Mouse (Mus musculus) limb, embryonic 10.5 days (tissue): ENCODE measurements around the gene Slc2a1. TPM values are rescaled to one million over a fixed set of nuclear protein-coding genes. Genes with fewer than 3 reads are reported as not detected.

Experiments used
- DNase-seq: peaks from one replicate; pipeline ENCODE4 v3.0.0-alpha.2; 2017; ENCODE audit warnings: low spot score
- H3K27ac ChIP-seq: fragments of 300-500 bp; sonication (generic); 2 replicates; pipeline ENCODE4 v1.5.1; 2016; ENCODE audit warnings: mild to moderate bottlenecking
- H3K27me3 ChIP-seq: fragments of 300-500 bp; sonication (generic); 2 replicates; pipeline ENCODE4 v1.6.1; 2016; ENCODE audit warnings: low read depth, mild to moderate bottlenecking; ENCODE audit not compliant: poor library complexity, severe bottlenecking
- H3K36me3 ChIP-seq: fragments of 300-500 bp; sonication (generic); 2 replicates; pipeline ENCODE4 v1.6.1; 2016; ENCODE audit warnings: mild to moderate bottlenecking, moderate library complexity
- H3K4me1 ChIP-seq: fragments of 300-500 bp; sonication (generic); 2 replicates; pipeline ENCODE4 v1.6.1; 2016
- H3K4me3 ChIP-seq: fragments of 300-500 bp; sonication (generic); 2 replicates; pipeline ENCODE4 v1.5.1; 2016; ENCODE audit warnings: mild to moderate bottlenecking, moderate library complexity
- H3K9me3 ChIP-seq: fragments of 300-500 bp; sonication (generic); replicated peaks from 2 replicates; pipeline ENCODE4 v1.6.1; 2016; ENCODE audit warnings: mild to moderate bottlenecking
- WGBS: fragments of 180-500 bp; shearing (Covaris S2); methylation state at CpG from one replicate; pipeline ENCODE4 v1.1.7; 2016; 5-methylcytosine and 5-hydroxymethylcytosine counted together
- polyA plus RNA-seq: library from polyadenylated mRNA; unstranded; fragments of >200 nt; fragmentation: Nextera tagmentation; extraction: Ambion mirVana; gene quantifications from 2 replicates; pipeline ENCODE4 v1.2.1, GENCODE M21; 2016

Gene Slc2a1
- 110 and 139 TPM in 2 replicates for polyA plus RNA-seq

- peak within 1 kb of the TSS; percentile 94 for H3K27ac ChIP-seq
- H3K9me3 ChIP-seq: no peaks in the 10 kb centered on the region
- H3K4me1 ChIP-seq: peaks cover 60% of the 10 kb centered on the region
- peak; percentile 98 for DNase-seq
- H3K27me3 ChIP-seq: no peaks in the 10 kb centered on the region
- H3K4me3 ChIP-seq: peak within 1 kb of the TSS; percentile 76
- H3K36me3 ChIP-seq: peaks cover 23% of the 10 kb centered on the region
- 1% methylated on average over 88 of the region's 88 CpGs for WGBS
These were observed at the start of gene Slc2a1 for GRCm38 (mm10) chr4:119108495-119109408. Gene Slc2a1, plus strand, starts transcription at chr4:119108711.

DNA sequence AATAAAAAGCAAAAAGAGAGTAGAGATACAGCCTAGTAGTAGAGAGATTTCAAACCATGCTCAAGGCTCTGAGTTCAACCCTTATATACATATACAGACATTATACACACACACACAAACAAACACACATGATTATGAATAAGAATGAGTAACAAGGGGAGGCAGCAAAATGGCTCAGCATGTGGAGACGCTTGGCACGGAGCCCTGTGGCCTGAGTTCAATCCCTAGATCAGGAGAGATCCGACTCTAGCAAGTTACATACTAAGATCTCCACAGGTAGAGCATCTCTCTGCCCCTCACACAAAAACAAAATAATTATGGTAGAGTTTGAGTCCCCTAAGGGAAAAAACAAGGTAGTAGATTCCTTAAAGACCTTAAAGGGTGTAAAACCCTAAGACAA lies 41.7 kb upstream of the Slc2a1 start:
- peaks cover 21% of the 10 kb centered on the region for H3K27me3 ChIP-seq
- H3K4me3 ChIP-seq: no peak overlapping the region
- no peaks in the 10 kb centered on the region for H3K9me3 ChIP-seq
- H3K4me1 ChIP-seq: peaks cover 13% of the 10 kb centered on the region
- no peaks in the 10 kb centered on the region for H3K36me3 ChIP-seq
- 87% methylated on average over 3 of the region's 3 CpGs for WGBS
- peak overlapping the region; percentile 30 for H3K27ac ChIP-seq
- no peak for DNase-seq

- H3K9me3 ChIP-seq: no peaks in the 10 kb centered on the region
- peaks cover 25% of the 10 kb centered on the region for H3K27me3 ChIP-seq
- H3K36me3 ChIP-seq: no peaks in the 10 kb centered on the region
- peaks cover 17% of the 10 kb centered on the region for H3K4me1 ChIP-seq
- peak overlapping the region; percentile 30 for H3K27ac ChIP-seq
- 72% methylated on average over 2 of the region's 2 CpGs for WGBS
- DNase-seq: no peak
- no peak overlapping the region for H3K4me3 ChIP-seq
These were observed 41.3 kb upstream of the Slc2a1 start for GRCm38 (mm10) chr4:119067204-119067603.

- H3K4me3 ChIP-seq: no peak overlapping the region
- H3K9me3 ChIP-seq: no peaks in the 10 kb centered on the region
- H3K4me1 ChIP-seq: peaks cover 34% of the 10 kb centered on the region
- DNase-seq: no peak
- 66% methylated on average over 6 of the region's 6 CpGs for WGBS
- peaks cover 40% of the 10 kb centered on the region for H3K27me3 ChIP-seq
- no peak overlapping the region for H3K27ac ChIP-seq
- H3K36me3 ChIP-seq: no peaks in the 10 kb centered on the region
These were observed 39.6 kb upstream of the Slc2a1 start for GRCm38 (mm10) chr4:119068918-119069317.

DNA sequence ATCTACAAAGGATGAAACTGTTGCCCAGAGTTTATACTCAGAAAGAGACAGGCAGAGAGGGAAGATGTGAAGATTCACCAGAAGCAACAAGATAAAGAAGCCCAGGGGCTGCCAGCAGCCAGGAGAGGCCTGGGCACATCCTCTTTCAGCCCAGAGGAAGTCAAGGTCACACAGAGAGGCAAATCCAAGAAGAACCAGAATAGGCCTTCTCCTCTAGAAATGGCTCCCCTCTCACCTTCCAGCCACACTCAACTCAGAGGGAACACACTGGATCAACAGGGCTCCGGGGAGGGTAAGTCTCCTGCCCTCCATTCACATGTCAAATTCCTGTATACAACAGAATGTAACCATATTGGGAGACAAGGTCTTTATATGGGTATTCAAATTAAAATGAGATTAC lies 38.3 kb upstream of the Slc2a1 start:
- 79% methylated on average over 1 of the region's 1 CpGs for WGBS
- H3K27me3 ChIP-seq: peaks cover 44% of the 10 kb centered on the region
- no peaks in the 10 kb centered on the region for H3K9me3 ChIP-seq
- H3K4me3 ChIP-seq: no peak overlapping the region
- no peaks in the 10 kb centered on the region for H3K36me3 ChIP-seq
- 0 out of 2 replicates have a peak overlapping the region, but pooled peaks have one; percentile 21 for H3K27ac ChIP-seq
- no peak for DNase-seq
- H3K4me1 ChIP-seq: peaks cover 47% of the 10 kb centered on the region

DNA sequence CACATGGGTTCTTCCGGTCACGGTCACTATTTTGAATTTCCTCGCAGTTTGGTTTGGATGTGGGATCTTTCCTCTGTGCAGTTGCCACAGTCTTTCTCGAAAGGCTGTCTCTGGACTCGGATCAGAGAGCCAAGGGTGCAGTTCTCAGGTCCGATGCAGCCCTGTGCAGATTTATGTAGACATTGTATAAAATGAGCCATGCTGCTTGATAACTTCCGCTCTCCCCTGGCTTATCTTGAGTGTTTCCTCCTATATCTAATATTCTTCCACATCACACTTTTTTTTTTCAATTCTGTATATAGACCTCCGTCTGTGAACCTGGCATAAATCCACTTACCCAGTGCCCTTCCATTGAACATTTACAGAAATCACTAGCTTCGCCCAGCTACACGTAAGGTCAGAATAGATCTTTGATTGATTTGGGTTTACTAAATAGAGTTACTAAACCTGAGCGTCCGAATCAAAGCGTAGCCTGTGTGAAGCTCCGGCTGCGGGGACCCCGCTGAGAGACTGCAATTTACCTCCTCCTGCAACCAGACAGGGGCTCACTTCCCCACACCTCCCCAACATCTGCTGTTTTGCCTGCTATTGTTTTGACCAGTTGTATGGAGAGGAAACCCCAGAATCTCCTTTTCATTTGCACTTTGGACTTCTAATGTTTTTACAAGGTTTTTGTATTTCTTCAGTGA lies 37.4 kb upstream of the Slc2a1 start:
- H3K4me1 ChIP-seq: peaks cover 55% of the 10 kb centered on the region
- H3K27me3 ChIP-seq: peaks cover 44% of the 10 kb centered on the region
- no peaks in the 10 kb centered on the region for H3K36me3 ChIP-seq
- DNase-seq: no peak
- WGBS: 30% methylated on average over 16 of the region's 16 CpGs
- H3K27ac ChIP-seq: peak overlapping the region; percentile 85; the same call in 1 of the 2 replicates
- H3K4me3 ChIP-seq: peak overlapping the region; percentile 15; the same call in 1 of the 2 replicates
- H3K9me3 ChIP-seq: no peaks in the 10 kb centered on the region

GRCm38 (mm10) chr4:119071648-119072362 lies 36.7 kb upstream of the Slc2a1 start:
- no peak for DNase-seq
- peaks cover 44% of the 10 kb centered on the region for H3K27me3 ChIP-seq
- no peaks in the 10 kb centered on the region for H3K9me3 ChIP-seq
- H3K27ac ChIP-seq: peak overlapping the region; percentile 85
- H3K4me3 ChIP-seq: peak overlapping the region; percentile 15; the same call in 1 of the 2 replicates
- no peaks in the 10 kb centered on the region for H3K36me3 ChIP-seq
- H3K4me1 ChIP-seq: peaks cover 62% of the 10 kb centered on the region
- 6% methylated on average over 19 of the region's 19 CpGs for WGBS

DNA sequence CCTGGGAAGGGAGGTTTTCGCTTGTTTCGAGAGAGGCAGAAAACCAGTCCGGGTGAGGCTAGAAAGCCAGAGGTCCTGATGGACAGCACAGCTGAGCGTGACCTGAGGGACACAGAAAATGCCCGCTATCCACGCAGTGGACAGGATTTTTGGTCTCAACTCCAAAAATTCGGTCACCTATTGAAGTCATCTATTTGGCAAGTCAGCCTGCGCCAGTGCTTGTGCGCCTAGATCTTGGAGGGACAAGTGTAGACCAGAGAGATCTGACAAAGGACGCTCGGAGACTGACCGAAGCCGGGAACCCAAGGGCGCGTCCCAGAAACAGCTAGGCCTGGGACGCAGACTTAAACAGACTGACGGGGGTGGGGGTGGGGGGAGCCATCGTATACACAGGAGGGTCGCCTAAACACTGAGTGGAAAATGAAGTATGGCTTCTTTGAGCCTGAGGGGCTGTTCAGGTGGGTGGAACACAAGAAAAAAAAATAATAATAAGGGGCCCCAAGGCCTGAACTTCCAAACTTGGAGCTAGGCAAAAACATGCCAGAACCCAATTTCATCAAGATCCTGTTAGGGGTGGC lies 36.1 kb upstream of the Slc2a1 start:
- WGBS: 13% methylated on average over 19 of the region's 19 CpGs
- Histone ChIP-seq H3K27ac (peak overlapping the region; percentile 85), H3K9me3 (no peaks in the 10 kb centered on the region), H3K4me1 (peaks cover 62% of the 10 kb centered on the region), H3K27me3 (peaks cover 44% of the 10 kb centered on the region), H3K4me3 (peak overlapping the region; percentile 47), H3K36me3 (no peaks in the 10 kb centered on the region)
- no peak for DNase-seq

DNA sequence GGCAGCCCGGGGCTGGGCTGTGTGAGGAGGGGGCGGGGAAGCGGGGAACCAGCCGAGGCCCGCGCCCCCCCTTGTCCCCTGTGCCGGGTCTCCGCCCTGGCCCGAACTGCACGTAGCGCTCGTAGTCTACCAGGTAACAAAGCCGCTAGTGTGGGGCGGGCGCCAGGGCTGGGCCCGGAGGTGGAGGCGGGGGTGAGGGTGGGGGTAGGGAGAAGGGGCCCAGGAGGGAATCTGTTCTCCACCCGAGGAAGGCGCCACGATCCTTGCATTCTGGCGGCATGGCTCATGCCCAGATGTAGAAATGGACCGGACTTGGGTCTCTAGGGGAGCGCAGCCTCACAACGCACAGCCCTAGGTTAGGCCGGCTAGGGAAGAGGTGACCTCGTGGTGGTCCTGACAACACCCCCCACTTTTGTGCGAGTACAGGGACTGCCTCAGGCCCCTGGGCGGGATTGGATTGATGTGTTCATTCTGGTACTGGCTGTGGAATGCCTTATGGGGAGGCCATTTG lies 35.5 kb upstream of the Slc2a1 start:
- Histone ChIP-seq H3K9me3 (no peaks in the 10 kb centered on the region), H3K27ac (peak overlapping the region; percentile 85), H3K36me3 (no peaks in the 10 kb centered on the region), H3K4me1 (peaks cover 62% of the 10 kb centered on the region), H3K27me3 (peaks cover 44% of the 10 kb centered on the region), H3K4me3 (peak overlapping the region; percentile 47)
- 6% methylated on average over 28 of the region's 28 CpGs for WGBS
- DNase-seq: peak; percentile 83

DNA sequence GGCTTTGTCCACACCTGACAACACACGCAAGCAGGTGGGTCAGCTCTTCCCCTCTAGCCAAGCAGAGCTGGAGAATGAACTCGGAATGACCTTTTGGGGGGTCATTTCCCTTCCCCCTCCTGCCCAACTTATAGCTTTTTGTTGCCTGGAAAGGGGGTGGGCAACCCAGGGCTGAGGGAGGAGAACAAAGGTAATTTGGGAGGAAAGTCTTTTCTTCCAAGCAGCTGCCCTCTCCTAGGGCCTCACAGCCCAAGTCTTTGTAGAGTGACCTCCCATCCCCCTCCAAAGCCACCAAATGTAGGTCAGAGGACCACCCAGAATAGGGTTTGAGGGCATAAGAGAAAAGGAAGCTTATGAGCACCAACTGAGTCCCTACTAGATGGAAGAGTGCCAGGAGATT lies 34.9 kb upstream of the Slc2a1 start:
- Histone ChIP-seq H3K9me3 (no peaks in the 10 kb centered on the region), H3K4me1 (peaks cover 62% of the 10 kb centered on the region), H3K27ac (peak overlapping the region; percentile 85), H3K4me3 (no peak overlapping the region), H3K36me3 (no peaks in the 10 kb centered on the region), H3K27me3 (peaks cover 44% of the 10 kb centered on the region)
- DNase-seq: no peak
- WGBS: 32% methylated on average over 2 of the region's 2 CpGs

DNA sequence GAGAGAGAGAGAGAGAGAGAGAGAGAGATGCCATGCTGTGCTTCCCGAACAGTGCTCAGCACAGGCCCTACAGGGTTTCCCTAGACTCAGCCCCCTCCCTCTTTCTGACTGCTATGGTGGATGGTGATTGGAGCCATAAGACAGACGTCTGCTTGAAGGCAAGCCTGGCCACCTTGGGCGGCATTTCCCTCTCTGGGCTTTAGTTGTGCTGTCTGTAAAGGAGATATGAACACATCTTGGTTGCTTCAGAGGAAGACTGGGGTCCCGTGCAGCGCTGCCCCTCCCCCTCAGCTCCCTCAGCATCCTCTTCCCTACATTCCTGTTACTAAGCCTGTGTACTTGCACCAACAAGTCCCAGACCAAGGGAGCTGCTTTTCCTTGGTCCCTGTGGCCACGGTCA lies 33.9 kb upstream of the Slc2a1 start:
- Histone ChIP-seq H3K27ac (peak overlapping the region; percentile 85), H3K4me1 (peaks cover 62% of the 10 kb centered on the region), H3K4me3 (no peak overlapping the region), H3K27me3 (peaks cover 44% of the 10 kb centered on the region), H3K36me3 (no peaks in the 10 kb centered on the region), H3K9me3 (no peaks in the 10 kb centered on the region)
- DNase-seq: no peak
- 31% methylated on average over 6 of the region's 6 CpGs for WGBS

DNA sequence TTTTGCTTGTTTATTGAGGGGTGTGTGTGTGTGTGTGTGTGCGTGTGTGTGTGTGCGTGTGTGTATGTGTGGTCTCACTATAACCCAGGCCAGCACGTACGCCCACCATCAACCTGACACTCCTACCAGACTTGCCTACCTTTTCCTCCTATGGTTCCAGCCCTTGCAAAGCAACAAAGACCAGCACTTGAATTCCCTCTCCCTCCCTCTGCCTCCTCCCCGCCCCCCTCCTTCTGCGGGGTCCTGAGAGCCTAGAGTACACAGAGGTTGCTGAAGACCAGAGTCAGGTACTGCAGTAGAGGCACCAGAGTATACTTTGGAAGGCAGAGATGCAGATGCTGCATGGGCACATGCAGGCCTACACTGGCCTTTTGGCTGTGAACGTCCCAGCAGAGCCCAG lies 33.2 kb upstream of the Slc2a1 start:
- Histone ChIP-seq H3K4me3 (no peak overlapping the region), H3K9me3 (no peaks in the 10 kb centered on the region), H3K27ac (peak overlapping the region; percentile 85), H3K36me3 (no peaks in the 10 kb centered on the region), H3K4me1 (peaks cover 62% of the 10 kb centered on the region), H3K27me3 (peaks cover 38% of the 10 kb centered on the region)
- WGBS: 53% methylated on average over 7 of the region's 7 CpGs
- no peak for DNase-seq
